ENCODE assay signal across 8 mouse cellular contexts in genomic region chr11:22631606-22632313, GRCm38 (mm10).
DNase-seq lines count a peak whose midpoint lies in the region; ATAC-seq and TF ChIP-seq lines count a peak whose summit lies in the region.

No protein-coding gene starts in this region.

- peaks cover 26% of the 10 kb centered on the region for H3K4me1 ChIP-seq in kidney, embryonic 14.5 days (ENCODE audit: control insufficient read depth, insufficient read depth, low read length)
- peaks cover 3% of the 10 kb centered on the region; the same call in 1 of the 2 replicates for H3K4me1 ChIP-seq in midbrain, embryonic 12.5 days

- 0 out of 2 replicates have a peak overlapping the region, but pooled peaks have one; percentile 28 for H3K9ac ChIP-seq in kidney, embryonic 14.5 days (ENCODE audit: low read depth, low read length)
- H3K9ac ChIP-seq in midbrain, embryonic 12.5 days (replicated peaks): 0 out of 2 replicates have a peak overlapping the region, but pooled peaks have one; percentile 37

- no peaks in the 10 kb centered on the region for H3K36me3 ChIP-seq in kidney, embryonic 14.5 days (ENCODE audit: control insufficient read depth, insufficient read depth, low read length)
- no peaks in the 10 kb centered on the region for H3K36me3 ChIP-seq in midbrain, embryonic 12.5 days

- peak; percentile 56 for DNase-seq in kidney, adult 9 months
- no peak for DNase-seq in kidney, adult 8-10 months
- DNase-seq in brain, embryonic 14.5 days (ENCODE audit: low read depth): peak; percentile 70
- DNase-seq in ovary, adult 18-20 months (ENCODE audit: low spot score): no peak
- no peak for DNase-seq in testis, postnatal 10 days (ENCODE audit: low spot score)

- no peak overlapping the region for H3K4me2 ChIP-seq in kidney, embryonic 14.5 days (replicated peaks; ENCODE audit: low read depth, low read length)
- H3K4me2 ChIP-seq in midbrain, embryonic 12.5 days (replicated peaks): peak overlapping the region; percentile 27; the same call in 1 of the 2 replicates

- TF ChIP-seq POLR2A in brain, embryonic 14.5 days (IDR thresholded peaks at IDR 0.05; ENCODE audit: borderline replicate concordance, extremely low read depth, insufficient read depth, insufficient read length, poor library complexity, severe bottlenecking): no peak

- ATAC-seq in granulocyte monocyte progenitor cell, adult 5-6 weeks (replicated peaks; ENCODE audit: poor library complexity, severe bottlenecking): peak; percentile 62
- 0 out of 2 replicates have a peak, but pooled peaks have one; percentile 12 for ATAC-seq in kidney, embryonic 14.5 days (ENCODE audit: low FRiP score, low TSS enrichment)
- 0 out of 2 replicates have a peak, but pooled peaks have one; percentile 39 for ATAC-seq in midbrain, embryonic 12.5 days (ENCODE audit: low FRiP score, low read depth)

- peak; percentile 67; the same call in 1 of the 2 replicates for TF ChIP-seq CTCF in brain, embryonic 14.5 days (IDR thresholded peaks at IDR 0.05; ENCODE audit: borderline replicate concordance, extremely low read depth, insufficient read depth, insufficient read length)

- no peak overlapping the region for H3K27ac ChIP-seq in kidney, embryonic 14.5 days (ENCODE audit: low read depth, low read length)
- no peak overlapping the region for H3K27ac ChIP-seq in midbrain, embryonic 12.5 days (replicated peaks)

- WGBS in kidney, embryonic 14.5 days: 16% methylated on average over 6 of the region's 6 CpGs
- 19% methylated on average over 6 of the region's 6 CpGs for WGBS in midbrain, embryonic 12.5 days

- H3K27me3 ChIP-seq in kidney, embryonic 14.5 days (ENCODE audit: control insufficient read depth, insufficient read depth, low read length): no peaks in the 10 kb centered on the region
- no peaks in the 10 kb centered on the region for H3K27me3 ChIP-seq in midbrain, embryonic 12.5 days

- no peaks in the 10 kb centered on the region for H3K9me3 ChIP-seq in kidney, embryonic 14.5 days (ENCODE audit: control insufficient read depth, low read length)
- H3K9me3 ChIP-seq in midbrain, embryonic 12.5 days: no peaks in the 10 kb centered on the region

- no peak overlapping the region for H3K4me3 ChIP-seq in kidney, embryonic 14.5 days (ENCODE audit: low read length)
- H3K4me3 ChIP-seq in midbrain, embryonic 12.5 days: no peak overlapping the region

Comparison
In these comparisons a context has a peak if more than half of its experiments do, and no peak if none do; other contexts are left out.
1. DNase-seq: peak in kidney, adult 9 months (single experiment) and brain, embryonic 14.5 days (single experiment); none in kidney, adult 8-10 months (0 of 2), ovary, adult 18-20 months (single experiment) and testis, postnatal 10 days (single experiment).
2. ATAC-seq: peak in every context shown above with its lines; median percentile 62 in granulocyte monocyte progenitor cell, adult 5-6 weeks; 39 in midbrain, embryonic 12.5 days; 12 in kidney, embryonic 14.5 days.